8 mouse cellular contexts compared by ENCODE assay signal in the genomic region with DNA sequence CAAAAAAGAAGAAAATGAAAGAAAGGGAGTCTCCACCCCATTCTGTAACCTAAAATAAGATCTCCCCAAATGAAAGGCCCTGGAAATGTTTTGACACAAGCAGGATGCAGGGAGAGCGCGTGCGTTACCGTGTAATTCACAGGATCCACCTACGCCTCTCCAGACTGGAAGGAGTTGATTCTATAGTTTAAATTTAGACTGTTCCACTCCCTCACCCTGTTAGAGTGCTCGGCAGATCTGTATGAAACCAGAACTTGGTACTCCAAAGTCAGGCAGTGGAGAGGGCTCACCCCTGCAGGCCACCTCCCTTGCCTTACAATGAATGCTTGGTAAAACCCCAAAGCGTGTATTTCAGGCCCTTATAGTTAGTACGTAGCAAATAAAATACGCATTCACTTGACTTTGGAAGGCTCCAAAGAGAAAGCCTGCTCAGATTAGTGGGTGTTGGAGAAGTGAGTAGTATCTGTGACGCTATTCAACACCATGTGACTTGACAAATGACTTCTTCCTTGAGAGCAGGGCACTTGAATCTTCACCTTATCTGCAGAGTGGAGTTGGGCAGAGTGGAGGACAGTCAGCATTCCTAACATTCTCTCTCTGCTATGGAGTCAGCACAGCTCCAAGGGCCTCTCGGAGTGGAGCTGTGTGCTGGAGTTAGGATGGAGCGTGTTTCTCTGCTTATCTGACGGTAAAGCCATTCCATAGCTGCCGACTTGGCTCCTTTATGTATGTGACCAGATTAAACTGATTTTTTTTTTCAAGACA. TPM values are rescaled to one million over a fixed set of nuclear protein-coding genes. Genes with fewer than 3 reads are reported as not detected.
DNase-seq lines count a peak whose midpoint lies in the region; ATAC-seq lines count a peak whose summit lies in the region.

No protein-coding gene starts in this region.

- peaks cover 34% of the 10 kb centered on the region for H3K36me3 ChIP-seq in heart, embryonic 11.5 days (ENCODE audit: control insufficient read depth, insufficient read depth, low read length)
- H3K36me3 ChIP-seq in limb, embryonic 13.5 days: peaks cover 38% of the 10 kb centered on the region

- no peaks in the 10 kb centered on the region for H3K9me3 ChIP-seq in heart, embryonic 11.5 days (replicated peaks; ENCODE audit: control insufficient read depth, low read length)
- no peaks in the 10 kb centered on the region for H3K9me3 ChIP-seq in limb, embryonic 13.5 days

- peak overlapping the region; percentile 63 for H3K9ac ChIP-seq in heart, embryonic 11.5 days (ENCODE audit: low read depth, low read length)
- H3K9ac ChIP-seq in limb, embryonic 13.5 days: no peak overlapping the region

- intact Hi-C loops in heart, postnatal 14 days (cut with DNase I): loop anchor here (10.0 kb wide), 1 partner anchor 1769 kb away; no protein-coding TSS in a partner anchor

- DNase-seq in heart, postnatal 14 days: no peak
- peak; percentile 51 for DNase-seq in Muller cell, postnatal 12 days (ENCODE audit: inconsistent ontology term)
- DNase-seq in thymus, postnatal 14 days: no peak
- no peak for DNase-seq in urinary bladder, postnatal 14 days (ENCODE audit: low spot score)

- WGBS in heart, embryonic 11.5 days (ENCODE audit: insufficient replicate concordance): 29% methylated on average over 14 of the region's 14 CpGs
- 75% methylated on average over 14 of the region's 14 CpGs for WGBS in limb, embryonic 13.5 days

- peak overlapping the region; percentile 88 for H3K4me2 ChIP-seq in heart, embryonic 11.5 days
- no peak overlapping the region for H3K4me2 ChIP-seq in limb, embryonic 13.5 days (replicated peaks)

- peak overlapping the region; percentile 100 for H3K27ac ChIP-seq in heart, embryonic 11.5 days (ENCODE audit: low read depth, low read length)
- peak overlapping the region; percentile 28; the same call in 1 of the 2 replicates for H3K27ac ChIP-seq in limb, embryonic 13.5 days

- peak; percentile 78 for ATAC-seq in heart, embryonic 11.5 days (replicated peaks; ENCODE audit: insufficient number of reproducible peaks, low FRiP score, low TSS enrichment)
- ATAC-seq in erythroid progenitor cell, adult 5-6 weeks (replicated peaks; ENCODE audit: low FRiP score, poor library complexity, severe bottlenecking): 0 out of 2 replicates have a peak, but pooled peaks have one; percentile 21
- no peak for ATAC-seq in limb, embryonic 13.5 days (ENCODE audit: low FRiP score, low read depth)
- ATAC-seq in activated CD4-positive, CD25-positive, alpha-beta regulatory T cell, adult 4 months: no peak

- H3K4me3 ChIP-seq in heart, embryonic 11.5 days (ENCODE audit: low read depth, low read length): peak overlapping the region; percentile 18
- no peak overlapping the region for H3K4me3 ChIP-seq in limb, embryonic 13.5 days

- no peaks in the 10 kb centered on the region for H3K27me3 ChIP-seq in heart, embryonic 11.5 days (ENCODE audit: control insufficient read depth, insufficient read depth, low read length)
- H3K27me3 ChIP-seq in limb, embryonic 13.5 days: no peaks in the 10 kb centered on the region

- peaks cover 83% of the 10 kb centered on the region for H3K4me1 ChIP-seq in heart, embryonic 11.5 days (ENCODE audit: control insufficient read depth, insufficient read depth, low read length)
- peaks cover 92% of the 10 kb centered on the region for H3K4me1 ChIP-seq in limb, embryonic 13.5 days

RNA-seq across cellular contexts. Expression of gene Atp1a1, which starts 8.4 kb away (rescaled TPM):
- 404 and 434 TPM in 2 replicates for polyA plus RNA-seq in heart, embryonic 11.5 days (2014; fragmentation: Nextera tagmentation; extraction: Ambion mirVana)
- 100 to 1,000 TPM; 773 to 866 TPM for total RNA-seq in heart, postnatal 14 days (2021)
- 54.1 and 59.9 TPM in 2 replicates for total RNA-seq in erythroid progenitor cell, adult 5-6 weeks (2015; ENCODE audit: low replicate concordance)
- 55.7 and 67.4 TPM in 2 replicates for total RNA-seq in erythroid progenitor cell, adult 5-6 weeks (2017; ENCODE audit: low replicate concordance)
- 59.6 and 63.5 TPM in 2 replicates for polyA plus RNA-seq in limb, embryonic 13.5 days (2015; fragmentation: Nextera tagmentation; extraction: Ambion mirVana)
- 10 to 100 TPM; 15.1 to 17.4 TPM for polyA plus RNA-seq in activated CD4-positive, CD25-positive, alpha-beta regulatory T cell, adult 4 months (2017; shearing (Covaris generic))

Comparison
In these comparisons a context has a peak if more than half of its experiments do, and no peak if none do; other contexts are left out.
1. ATAC-seq: peak in heart, embryonic 11.5 days (single experiment) and erythroid progenitor cell, adult 5-6 weeks (single experiment); none in limb, embryonic 13.5 days (single experiment) and activated CD4-positive, CD25-positive, alpha-beta regulatory T cell, adult 4 months (single experiment).